In genomic region chr4:98444437-98445139, GRCm38 (mm10) we compare ENCODE assay signal across 8 mouse cellular contexts. TPM values are rescaled to one million over a fixed set of nuclear protein-coding genes. Genes with fewer than 3 reads are reported as not detected.
DNase-seq lines count a peak whose midpoint lies in the region; ATAC-seq lines count a peak whose summit lies in the region.

No protein-coding gene starts in this region.

- ATAC-seq in megakaryocyte, adult 5-6 weeks (ENCODE audit: poor library complexity, severe bottlenecking) = peak; percentile 63

- intact Hi-C loops in gastrocnemius, postnatal 36 days (cut with DNase I) = loop anchor here (5.0 kb wide), 1 partner anchor 882 kb away; no protein-coding TSS in a partner anchor
- intact Hi-C loops in heart, postnatal 10 days (cut with DNase I) = loop anchor here (2.0 to 10.0 kb wide), 5 partner anchors 694 to 1740 kb away; no protein-coding TSS in a partner anchor

- peak; percentile 20 for DNase-seq in gastrocnemius, adult 18-20 months (ENCODE audit: low spot score)
- DNase-seq in gastrocnemius, postnatal 36 days = no peak
- DNase-seq in NIH3T3 (ENCODE audit: low read depth) = peak; percentile 85
- peak; percentile 68 for DNase-seq in embryo, embryonic 10 days (ENCODE audit: low spot score)
- DNase-seq in heart, postnatal 10 days = peak; percentile 67 to 76
- DNase-seq in layer of hippocampus, adult 11-12 months (ENCODE audit: low spot score) = peak; percentile 64
- DNase-seq in right cerebral cortex, postnatal 4 days = peak; percentile 74

RNA-seq across cellular contexts. Expression of gene Patj, which starts 49.0 kb away (rescaled TPM):
- 1 to 10 TPM; 2.7 to 3.7 TPM for total RNA-seq in gastrocnemius, adult 18-20 months (2021)
- total RNA-seq in gastrocnemius, postnatal 36 days (2021) = 1 to 10 TPM; 2.1 to 3.1 TPM
- total RNA-seq in heart, postnatal 10 days (2021) = 10 to 100 TPM; 15.7 to 17.2 TPM
- 0.60 and 3.0 TPM in 2 replicates for total RNA-seq in megakaryocyte, adult 5-6 weeks (2015)
- 3.0 and 4.0 TPM in 2 replicates for total RNA-seq in megakaryocyte, adult 5-6 weeks (2017)

Comparison
In these comparisons a context has a peak if more than half of its experiments do, and no peak if none do; other contexts are left out.
1. DNase-seq: peak in gastrocnemius, adult 18-20 months (single experiment), NIH3T3 (single experiment), embryo, embryonic 10 days (single experiment), heart, postnatal 10 days (2 of 2), layer of hippocampus, adult 11-12 months (single experiment) and right cerebral cortex, postnatal 4 days (single experiment); none in gastrocnemius, postnatal 36 days (0 of 2).